Mouse (Mus musculus) ES-Bruce4 (cell line): ENCODE measurements at regions not wholly inside any gene's neighbourhood (a gene's known extent, or its start where the extent isn't known, plus 50 kb on each side); places are given as distances from the start of the nearest gene placed in this dataset.
"Not testable (repeated sequence)": the region's sequence is repeated elsewhere in the genome, so short reads cannot be mapped to it uniquely, and the experiment has no call there.

Source experiments
- H3K27ac ChIP-seq: 2 replicates; pipeline ENCODE4 v1.5.1; 2012; ENCODE audit warnings: low read length, inconsistent platforms; ENCODE audit not compliant: insufficient read depth
- H3K27me3 ChIP-seq: 2 replicates; pipeline ENCODE4 v1.6.1; 2012; ENCODE audit warnings: mild to moderate bottlenecking, low read length, inconsistent platforms; ENCODE audit not compliant: control insufficient read depth, poor library complexity, insufficient read depth, severe bottlenecking
- H3K36me3 ChIP-seq: 2 replicates; pipeline ENCODE4 v1.6.1; 2012; ENCODE audit warnings: inconsistent platforms, mild to moderate bottlenecking, low read length, moderate library complexity; ENCODE audit not compliant: control insufficient read depth, poor library complexity, insufficient read depth, severe bottlenecking
- H3K4me1 ChIP-seq: one replicate; pipeline ENCODE4 v1.8.1; 2011; ENCODE audit warnings: low read length; ENCODE audit not compliant: control insufficient read depth, insufficient read depth
- H3K4me3 ChIP-seq: 2 replicates; pipeline ENCODE4 v1.5.1; 2011; ENCODE audit warnings: low read depth, mild to moderate bottlenecking, low read length
- H3K9ac ChIP-seq: 2 replicates; pipeline ENCODE4 v1.6.1; 2012; ENCODE audit warnings: low read depth, mild to moderate bottlenecking, inconsistent platforms; ENCODE audit not compliant: poor library complexity, severe bottlenecking
- H3K9me3 ChIP-seq: replicated peaks from 2 replicates; pipeline ENCODE4 v1.6.1; 2012; ENCODE audit warnings: mild to moderate bottlenecking, low read length, inconsistent platforms; ENCODE audit not compliant: control insufficient read depth, poor library complexity, insufficient read depth, severe bottlenecking
- CTCF ChIP-seq: IDR thresholded peaks from one replicate; pipeline ENCODE4 v1.8.1; 2011; ENCODE audit warnings: low read depth, low read length
- EP300 ChIP-seq: IDR thresholded peaks from 2 replicates; pipeline ENCODE4 v1.6.1; 2011; ENCODE audit warnings: low read depth, low read length; ENCODE audit not compliant: insufficient read depth
- POLR2A ChIP-seq: IDR thresholded peaks from one replicate; pipeline ENCODE4 v1.8.1; 2011; ENCODE audit warnings: low read length; ENCODE audit not compliant: insufficient read depth

- no peak for TF ChIP-seq EP300
- TF ChIP-seq CTCF, result no peak
- TF ChIP-seq POLR2A, result no peak
- no peak overlapping the region for H3K9ac ChIP-seq
- no peak overlapping the region for H3K27ac ChIP-seq
- no peak overlapping the region for H3K4me3 ChIP-seq
- no peaks in the 10 kb centered on the region for H3K27me3 ChIP-seq
- no peaks in the 10 kb centered on the region for H3K4me1 ChIP-seq
- H3K9me3 ChIP-seq, result no peaks in the 10 kb centered on the region
- H3K36me3 ChIP-seq, result no peaks in the 10 kb centered on the region
Measured at GRCm38 (mm10) chr13:103612720-103613332, 161.6 kb downstream of the Srek1 start.

DNA sequence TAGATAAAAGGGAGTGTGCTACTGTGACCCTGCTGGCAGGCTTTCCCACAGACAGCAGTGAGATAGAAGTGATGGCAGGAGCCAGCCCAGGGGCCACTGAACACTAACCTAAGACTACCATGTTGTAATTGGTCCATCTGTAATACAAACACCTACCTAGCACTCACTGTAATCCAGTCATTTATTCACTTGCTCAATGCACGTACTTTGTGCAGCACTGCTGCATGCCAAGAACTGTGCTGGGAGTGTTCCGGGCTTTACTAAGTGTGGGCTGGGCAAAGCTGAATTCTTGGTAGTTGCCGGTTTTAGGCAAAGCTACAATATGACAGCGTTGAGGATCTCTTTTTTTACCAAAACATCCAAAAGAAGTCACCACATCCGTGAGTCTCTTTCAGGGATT, 172.1 kb downstream of the Srek1 start:
- Histone ChIP-seq H3K4me1 (no peaks in the 10 kb centered on the region), H3K9ac (no peak overlapping the region), H3K36me3 (no peaks in the 10 kb centered on the region), H3K4me3 (no peak overlapping the region), H3K9me3 (no peaks in the 10 kb centered on the region), H3K27me3 (no peaks in the 10 kb centered on the region), H3K27ac (no peak overlapping the region)
- TF ChIP-seq POLR2A, result no peak
- no peak for TF ChIP-seq CTCF
- no peak for TF ChIP-seq EP300

GRCm38 (mm10) chr13:103592371-103592770, 182.0 kb downstream of the Srek1 start:
- H3K27ac ChIP-seq, result no peak overlapping the region
- H3K36me3 ChIP-seq, result no peaks in the 10 kb centered on the region
- 0 out of 2 replicates have a peak, but pooled peaks cover 3% of the 10 kb centered on the region for H3K9me3 ChIP-seq
- no peaks in the 10 kb centered on the region for H3K27me3 ChIP-seq
- TF ChIP-seq EP300, result no peak
- no peak for TF ChIP-seq CTCF
- no peak for TF ChIP-seq POLR2A
- no peak overlapping the region for H3K4me3 ChIP-seq
- H3K9ac ChIP-seq, result no peak overlapping the region
- H3K4me1 ChIP-seq, result no peaks in the 10 kb centered on the region

GRCm38 (mm10) chr13:103591874-103592273, 182.5 kb downstream of the Srek1 start:
- TF ChIP-seq POLR2A (no peak), EP300 (no peak), CTCF (no peak)
- H3K36me3 ChIP-seq, result no peaks in the 10 kb centered on the region
- 0 out of 2 replicates have a peak, but pooled peaks cover 3% of the 10 kb centered on the region for H3K9me3 ChIP-seq
- no peaks in the 10 kb centered on the region for H3K4me1 ChIP-seq
- no peak overlapping the region for H3K4me3 ChIP-seq
- H3K27me3 ChIP-seq, result no peaks in the 10 kb centered on the region
- no peak overlapping the region for H3K9ac ChIP-seq
- no peak overlapping the region for H3K27ac ChIP-seq

DNA sequence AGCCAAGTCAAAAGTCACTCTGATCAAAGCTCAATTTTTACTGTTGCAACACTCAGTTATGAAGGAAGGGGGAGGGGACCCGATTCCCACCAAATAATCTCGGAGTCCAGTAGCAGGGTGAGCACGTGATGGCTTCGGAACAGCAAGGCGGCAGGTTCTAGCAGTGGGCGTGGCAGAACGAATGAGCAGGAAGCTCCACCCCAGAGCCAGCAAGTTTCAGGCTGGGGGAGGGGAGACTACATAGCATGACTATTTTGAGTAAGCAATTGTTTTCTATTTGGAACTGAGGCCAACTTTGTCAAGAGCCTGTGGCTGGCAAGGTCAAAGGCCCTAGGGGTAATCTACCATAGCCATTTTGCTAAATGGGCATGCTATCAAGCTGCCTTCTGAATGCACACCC, 183.0 kb downstream of the Srek1 start:
- H3K9ac ChIP-seq, H3K27me3 ChIP-seq, H3K9me3 ChIP-seq, H3K4me3 ChIP-seq, H3K36me3 ChIP-seq, H3K27ac ChIP-seq, H3K4me1 ChIP-seq: not testable (repeated sequence)

- Histone ChIP-seq H3K27ac (no peak overlapping the region), H3K36me3 (no peaks in the 10 kb centered on the region), H3K9ac (no peak overlapping the region), H3K9me3 (0 out of 2 replicates have a peak, but pooled peaks cover 3% of the 10 kb centered on the region), H3K27me3 (no peaks in the 10 kb centered on the region), H3K4me3 (no peak overlapping the region), H3K4me1 (no peaks in the 10 kb centered on the region)
- TF ChIP-seq EP300 (no peak), CTCF (no peak), POLR2A (no peak)
Measured at GRCm38 (mm10) chr13:103589646-103590045, 184.8 kb downstream of the Srek1 start.
